Mouse (Mus musculus): Measurements from ENCODE around the gene Poglut1. TPM values are rescaled to one million over a fixed set of nuclear protein-coding genes. Genes with fewer than 3 reads are reported as not detected.

Poglut1 gene
- 17.8 and 19.9 TPM in 2 replicates for total RNA-seq (2017)

- ATAC-seq (replicated peaks in 1 of 2; ENCODE audit: insufficient read depth in 1 of 2, low FRiP score in 2 of 2, low TSS enrichment in 1 of 2, low read depth in 1 of 2, poor library complexity in 2 of 2, severe bottlenecking in 2 of 2), result peak; percentile 89 to 93
Observed at GRCm38 (mm10) chr16:38549479-38550396, at the start of gene Poglut1. Poglut1 (minus strand) TSS chr16:38550258.

GRCm38 (mm10) chr16:38598986-38599680, 49.1 kb upstream of the Poglut1 start:
- ATAC-seq (replicated peaks in 1 of 2; ENCODE audit: insufficient read depth in 1 of 2, low FRiP score in 2 of 2, low TSS enrichment in 1 of 2, low read depth in 1 of 2, poor library complexity in 2 of 2, severe bottlenecking in 2 of 2), result no peak; a peak in 1 of 4 replicates

- ATAC-seq (replicated peaks in 1 of 2; ENCODE audit: insufficient read depth in 1 of 2, low FRiP score in 2 of 2, low TSS enrichment in 1 of 2, low read depth in 1 of 2, poor library complexity in 2 of 2, severe bottlenecking in 2 of 2), result no peak
Observed at GRCm38 (mm10) chr16:38596651-38597050, 46.6 kb upstream of the Poglut1 start.

GRCm38 (mm10) chr16:38596099-38596498, 46.0 kb upstream of the Poglut1 start:
- no peak for ATAC-seq (replicated peaks in 1 of 2; ENCODE audit: insufficient read depth in 1 of 2, low FRiP score in 2 of 2, low TSS enrichment in 1 of 2, low read depth in 1 of 2, poor library complexity in 2 of 2, severe bottlenecking in 2 of 2)

- ATAC-seq (replicated peaks in 1 of 2; ENCODE audit: insufficient read depth in 1 of 2, low FRiP score in 2 of 2, low TSS enrichment in 1 of 2, low read depth in 1 of 2, poor library complexity in 2 of 2, severe bottlenecking in 2 of 2), result no peak
Observed at GRCm38 (mm10) chr16:38594435-38594834, 44.4 kb upstream of the Poglut1 start.

GRCm38 (mm10) chr16:38592946-38593345, 42.9 kb upstream of the Poglut1 start:
- ATAC-seq (replicated peaks in 1 of 2; ENCODE audit: insufficient read depth in 1 of 2, low FRiP score in 2 of 2, low TSS enrichment in 1 of 2, low read depth in 1 of 2, poor library complexity in 2 of 2, severe bottlenecking in 2 of 2), result no peak

- no peak for ATAC-seq (replicated peaks in 1 of 2; ENCODE audit: insufficient read depth in 1 of 2, low FRiP score in 2 of 2, low TSS enrichment in 1 of 2, low read depth in 1 of 2, poor library complexity in 2 of 2, severe bottlenecking in 2 of 2)
Observed at GRCm38 (mm10) chr16:38592026-38592678, 42.1 kb upstream of the Poglut1 start.

GRCm38 (mm10) chr16:38591506-38591905, 41.4 kb upstream of the Poglut1 start:
- no peak for ATAC-seq (replicated peaks in 1 of 2; ENCODE audit: insufficient read depth in 1 of 2, low FRiP score in 2 of 2, low TSS enrichment in 1 of 2, low read depth in 1 of 2, poor library complexity in 2 of 2, severe bottlenecking in 2 of 2)

GRCm38 (mm10) chr16:38587572-38587971, 37.5 kb upstream of the Poglut1 start:
- no peak for ATAC-seq (replicated peaks in 1 of 2; ENCODE audit: insufficient read depth in 1 of 2, low FRiP score in 2 of 2, low TSS enrichment in 1 of 2, low read depth in 1 of 2, poor library complexity in 2 of 2, severe bottlenecking in 2 of 2)

GRCm38 (mm10) chr16:38587163-38587562, 37.1 kb upstream of the Poglut1 start:
- ATAC-seq (replicated peaks in 1 of 2; ENCODE audit: insufficient read depth in 1 of 2, low FRiP score in 2 of 2, low TSS enrichment in 1 of 2, low read depth in 1 of 2, poor library complexity in 2 of 2, severe bottlenecking in 2 of 2), result no peak

- no peak; a peak in 1 of 4 replicates for ATAC-seq (replicated peaks in 1 of 2; ENCODE audit: insufficient read depth in 1 of 2, low FRiP score in 2 of 2, low TSS enrichment in 1 of 2, low read depth in 1 of 2, poor library complexity in 2 of 2, severe bottlenecking in 2 of 2)
Observed at GRCm38 (mm10) chr16:38585186-38585585, 35.1 kb upstream of the Poglut1 start.

- ATAC-seq (replicated peaks in 1 of 2; ENCODE audit: insufficient read depth in 1 of 2, low FRiP score in 2 of 2, low TSS enrichment in 1 of 2, low read depth in 1 of 2, poor library complexity in 2 of 2, severe bottlenecking in 2 of 2), result no peak
Observed at GRCm38 (mm10) chr16:38584761-38585160, 34.7 kb upstream of the Poglut1 start.

GRCm38 (mm10) chr16:38571481-38571880, 21.4 kb upstream of the Poglut1 start:
- ATAC-seq (replicated peaks in 1 of 2; ENCODE audit: insufficient read depth in 1 of 2, low FRiP score in 2 of 2, low TSS enrichment in 1 of 2, low read depth in 1 of 2, poor library complexity in 2 of 2, severe bottlenecking in 2 of 2), result no peak

- ATAC-seq (replicated peaks in 1 of 2; ENCODE audit: insufficient read depth in 1 of 2, low FRiP score in 2 of 2, low TSS enrichment in 1 of 2, low read depth in 1 of 2, poor library complexity in 2 of 2, severe bottlenecking in 2 of 2), result no peak
Observed at GRCm38 (mm10) chr16:38568192-38568591, 18.1 kb upstream of the Poglut1 start.

GRCm38 (mm10) chr16:38563516-38563915, 13.5 kb upstream of the Poglut1 start:
- no peak for ATAC-seq (replicated peaks in 1 of 2; ENCODE audit: insufficient read depth in 1 of 2, low FRiP score in 2 of 2, low TSS enrichment in 1 of 2, low read depth in 1 of 2, poor library complexity in 2 of 2, severe bottlenecking in 2 of 2)

GRCm38 (mm10) chr16:38562968-38563327, 12.9 kb upstream of the Poglut1 start:
- ATAC-seq (replicated peaks in 1 of 2; ENCODE audit: insufficient read depth in 1 of 2, low FRiP score in 2 of 2, low TSS enrichment in 1 of 2, low read depth in 1 of 2, poor library complexity in 2 of 2, severe bottlenecking in 2 of 2), result peak; percentile 50 to 52

GRCm38 (mm10) chr16:38562131-38562967, 12.3 kb upstream of the Poglut1 start:
- ATAC-seq (replicated peaks in 1 of 2; ENCODE audit: insufficient read depth in 1 of 2, low FRiP score in 2 of 2, low TSS enrichment in 1 of 2, low read depth in 1 of 2, poor library complexity in 2 of 2, severe bottlenecking in 2 of 2), result peak; percentile 98

All from hematopoietic stem cell, adult 5-6 weeks (primary cell).